In genomic region chr4:154505313-154505712, GRCm38 (mm10) we compare ENCODE assay signal across 26 mouse cellular contexts.
DNase-seq lines count a peak whose midpoint lies in the region; ATAC-seq lines count a peak whose summit lies in the region.
"Had no signal": no experiment of that assay in that cellular context is flagged by ENCODE, and none has a peak within 500 bp of the region (broad histone marks: within the 10 kb centered on the region; RNA-seq: fewer than 3 reads in every experiment).

No protein-coding gene starts in this region.

- no peak overlapping the region for H3K4me2 ChIP-seq in kidney, embryonic 14.5 days (replicated peaks; ENCODE audit: low read depth, low read length)
- no peak overlapping the region for H3K4me2 ChIP-seq in kidney, embryonic 16.5 days (replicated peaks; ENCODE audit: low read depth, low read length)
- no peak overlapping the region for H3K4me2 ChIP-seq in heart, embryonic 11.5 days
- H3K4me2 ChIP-seq: embryonic facial prominence, embryonic 12.5 days; embryonic facial prominence, embryonic 15.5 days; forebrain, embryonic 12.5 days; hindbrain, embryonic 13.5 days had no signal

- WGBS in kidney, embryonic 14.5 days: 58% methylated on average over 5 of the region's 5 CpGs
- 61% methylated on average over 5 of the region's 5 CpGs for WGBS in kidney, embryonic 16.5 days
- 79% methylated on average over 5 of the region's 5 CpGs for WGBS in heart, embryonic 11.5 days (ENCODE audit: insufficient replicate concordance)

- no peak overlapping the region for H3K9ac ChIP-seq in kidney, embryonic 14.5 days (ENCODE audit: low read depth, low read length)
- no peak overlapping the region for H3K9ac ChIP-seq in kidney, embryonic 16.5 days (replicated peaks; ENCODE audit: low read length)
- no peak overlapping the region for H3K9ac ChIP-seq in heart, embryonic 11.5 days (ENCODE audit: low read depth, low read length)
- H3K9ac ChIP-seq: embryonic facial prominence, embryonic 12.5 days; embryonic facial prominence, embryonic 15.5 days; forebrain, embryonic 12.5 days; hindbrain, embryonic 13.5 days had no signal

- DNase-seq in kidney, adult 11 months: peak; percentile 61
- peak; percentile 56 for DNase-seq in kidney, adult 9 months
- DNase-seq in kidney, postnatal 25 days: peak; percentile 35 to 80
- DNase-seq in adrenal gland, postnatal 25 days: no peak
- DNase-seq: adrenal gland, postnatal 10 days; B cell, adult 2 months; cerebellum, adult 11 months; cerebellum, adult 2 months; cerebellum, adult 9-11 months; cerebellum, postnatal 25 days; gastrocnemius, postnatal 10 days; gastrocnemius, postnatal 36 days; heart, adult 2 months had no signal

- peaks cover 65% of the 10 kb centered on the region for H3K27me3 ChIP-seq in kidney, embryonic 14.5 days (ENCODE audit: control insufficient read depth, insufficient read depth, low read length)
- H3K27me3 ChIP-seq in kidney, embryonic 16.5 days (ENCODE audit: insufficient read depth, low read length): peaks cover 75% of the 10 kb centered on the region
- H3K27me3 ChIP-seq in heart, embryonic 11.5 days (ENCODE audit: control insufficient read depth, insufficient read depth, low read length): peaks cover 27% of the 10 kb centered on the region
- H3K27me3 ChIP-seq: CH12.LX had no signal

- H3K4me1 ChIP-seq in kidney, embryonic 14.5 days (ENCODE audit: control insufficient read depth, insufficient read depth, low read length): peaks cover 26% of the 10 kb centered on the region
- H3K4me1 ChIP-seq in kidney, embryonic 16.5 days (ENCODE audit: insufficient read depth, low read length): peaks cover 44% of the 10 kb centered on the region
- peaks cover 43% of the 10 kb centered on the region for H3K4me1 ChIP-seq in heart, embryonic 11.5 days (ENCODE audit: control insufficient read depth, insufficient read depth, low read length)

- no peaks in the 10 kb centered on the region for H3K36me3 ChIP-seq in kidney, embryonic 14.5 days (ENCODE audit: control insufficient read depth, insufficient read depth, low read length)
- H3K36me3 ChIP-seq in kidney, embryonic 16.5 days (ENCODE audit: insufficient read depth, low read length): no peaks in the 10 kb centered on the region
- H3K36me3 ChIP-seq in heart, embryonic 11.5 days (ENCODE audit: control insufficient read depth, insufficient read depth, low read length): no peaks in the 10 kb centered on the region
- H3K36me3 ChIP-seq: embryonic facial prominence, embryonic 12.5 days; embryonic facial prominence, embryonic 15.5 days; forebrain, embryonic 12.5 days; G1E; heart, embryonic 10.5 days; hindbrain, embryonic 13.5 days had no signal

- H3K27ac ChIP-seq in kidney, embryonic 14.5 days (ENCODE audit: low read depth, low read length): no peak overlapping the region
- H3K27ac ChIP-seq in kidney, embryonic 16.5 days (ENCODE audit: low read length): peak overlapping the region; percentile 3; the same call in 1 of the 2 replicates
- H3K27ac ChIP-seq in heart, embryonic 11.5 days (ENCODE audit: low read depth, low read length): no peak overlapping the region
- H3K27ac ChIP-seq: embryonic facial prominence, embryonic 12.5 days; embryonic facial prominence, embryonic 15.5 days; heart, adult 2 months; heart, embryonic 10.5 days; hindbrain, embryonic 13.5 days had no signal

- no peak for ATAC-seq in kidney, embryonic 14.5 days (ENCODE audit: low FRiP score, low TSS enrichment)
- ATAC-seq in kidney, embryonic 16.5 days (ENCODE audit: low FRiP score, low TSS enrichment): 0 out of 2 replicates have a peak, but pooled peaks have one; percentile 42
- ATAC-seq in heart, embryonic 11.5 days (replicated peaks; ENCODE audit: insufficient number of reproducible peaks, low FRiP score, low TSS enrichment): no peak
- ATAC-seq: forebrain, embryonic 16.5 days; hindbrain, embryonic 16.5 days; Patski had no signal

- no peak overlapping the region for H3K4me3 ChIP-seq in kidney, embryonic 14.5 days (ENCODE audit: low read length)
- H3K4me3 ChIP-seq in kidney, embryonic 16.5 days (ENCODE audit: low read length): no peak overlapping the region
- no peak overlapping the region for H3K4me3 ChIP-seq in heart, embryonic 11.5 days (ENCODE audit: low read depth, low read length)
- H3K4me3 ChIP-seq: embryonic facial prominence, embryonic 12.5 days; embryonic facial prominence, embryonic 15.5 days; forebrain, embryonic 12.5 days; heart, adult 2 months; heart, embryonic 10.5 days; hindbrain, embryonic 13.5 days had no signal

- H3K9me3 ChIP-seq in kidney, embryonic 14.5 days (ENCODE audit: control insufficient read depth, low read length): no peaks in the 10 kb centered on the region
- H3K9me3 ChIP-seq in kidney, embryonic 16.5 days (ENCODE audit: low read length): no peaks in the 10 kb centered on the region
- no peaks in the 10 kb centered on the region for H3K9me3 ChIP-seq in heart, embryonic 11.5 days (replicated peaks; ENCODE audit: control insufficient read depth, low read length)
- H3K9me3 ChIP-seq: embryonic facial prominence, embryonic 12.5 days; embryonic facial prominence, embryonic 15.5 days; forebrain, embryonic 12.5 days; heart, embryonic 10.5 days; hindbrain, embryonic 13.5 days had no signal
